Mouse (Mus musculus) heart, embryonic 13.5 days (tissue): ENCODE results near the gene Slfn3. TPM values are rescaled to one million over a fixed set of nuclear protein-coding genes. Genes with fewer than 3 reads are reported as not detected.
"Not testable (repeated sequence)": the region's sequence is repeated elsewhere in the genome, so short reads cannot be mapped to it uniquely, and the experiment has no call there.

Experiments used
- ATAC-seq: fragments of 200-750 bp; cut with Nextera tagmentation; 2 replicates; pipeline ENCODE4 v1.8.0; 2017; ENCODE audit warnings: moderate TSS enrichment; ENCODE audit not compliant: insufficient number of reproducible peaks, low FRiP score, low TSS enrichment; ENCODE audit errors: extremely low read depth
- H3K27ac ChIP-seq: fragments of 300-500 bp; sonication (generic); replicated peaks from 2 replicates; pipeline ENCODE4 v1.5.1; 2015; ENCODE audit warnings: moderate library complexity, mild to moderate bottlenecking, inconsistent platforms
- H3K27me3 ChIP-seq: fragments of 300-500 bp; sonication (generic); replicated peaks from 2 replicates; pipeline ENCODE4 v1.6.1; 2015; ENCODE audit warnings: mild to moderate bottlenecking, inconsistent platforms
- H3K36me3 ChIP-seq: fragments of 300-500 bp; sonication (generic); 2 replicates; pipeline ENCODE4 v1.6.1; 2015; ENCODE audit warnings: mild to moderate bottlenecking, inconsistent platforms
- H3K4me1 ChIP-seq: fragments of 300-500 bp; sonication (generic); 2 replicates; pipeline ENCODE4 v1.6.1; 2015; ENCODE audit warnings: inconsistent platforms
- H3K4me2 ChIP-seq: fragments of 300-500 bp; sonication (generic); 2 replicates; pipeline ENCODE4 v1.6.1; 2015; ENCODE audit warnings: inconsistent platforms, mild to moderate bottlenecking, moderate library complexity
- H3K4me3 ChIP-seq: fragments of 300-500 bp; sonication (generic); 2 replicates; pipeline ENCODE4 v1.5.1; 2015; ENCODE audit warnings: moderate library complexity, mild to moderate bottlenecking, inconsistent platforms
- H3K9ac ChIP-seq: fragments of 300-500 bp; sonication (generic); 2 replicates; pipeline ENCODE4 v1.6.1; 2015; ENCODE audit warnings: inconsistent platforms, mild to moderate bottlenecking, moderate library complexity
- H3K9me3 ChIP-seq: fragments of 300-500 bp; sonication (generic); 2 replicates; pipeline ENCODE4 v1.6.1; 2016; ENCODE audit warnings: inconsistent platforms
- WGBS: fragments of 180-500 bp; shearing (Covaris S2); methylation state at CpG from one replicate; pipeline ENCODE4 v1.1.7; 2015; ENCODE audit warnings: mixed read lengths; 5-methylcytosine and 5-hydroxymethylcytosine counted together
- polyA plus RNA-seq: library from polyadenylated mRNA; unstranded; fragments of >200 nt; fragmentation: Nextera tagmentation; extraction: Ambion mirVana; gene quantifications from 2 replicates; pipeline ENCODE4 v1.2.1, GENCODE M21; 2015

Slfn3 gene
- polyA plus RNA-seq, 1 experiment from 2014 or later, result 0.98 TPM

- H3K27me3 ChIP-seq, result no peaks in the 10 kb centered on the region
- H3K4me2 ChIP-seq, result no peak overlapping the region
- H3K27ac ChIP-seq, result no peak overlapping the region
- H3K4me1 ChIP-seq, result no peaks in the 10 kb centered on the region
- H3K36me3 ChIP-seq, result no peaks in the 10 kb centered on the region
- no peaks in the 10 kb centered on the region for H3K9me3 ChIP-seq
- H3K9ac ChIP-seq, result no peak overlapping the region
- H3K4me3 ChIP-seq, result no peak overlapping the region
- WGBS, result 77% methylated on average over 9 of the region's 9 CpGs
- ATAC-seq, result no peak
These were observed 34.3 kb downstream of the Slfn3 start for GRCm38 (mm10) chr11:83225371-83225960.

GRCm38 (mm10) chr11:83227926-83228723, 37.0 kb downstream of the Slfn3 start:
- WGBS, result 68% methylated on average over 7 of the region's 7 CpGs
- H3K4me3 ChIP-seq, result no peak overlapping the region
- no peak overlapping the region for H3K9ac ChIP-seq
- no peak overlapping the region for H3K27ac ChIP-seq
- no peaks in the 10 kb centered on the region for H3K36me3 ChIP-seq
- no peaks in the 10 kb centered on the region for H3K9me3 ChIP-seq
- no peaks in the 10 kb centered on the region for H3K27me3 ChIP-seq
- no peaks in the 10 kb centered on the region for H3K4me1 ChIP-seq
- no peak overlapping the region for H3K4me2 ChIP-seq
- no peak for ATAC-seq

DNA sequence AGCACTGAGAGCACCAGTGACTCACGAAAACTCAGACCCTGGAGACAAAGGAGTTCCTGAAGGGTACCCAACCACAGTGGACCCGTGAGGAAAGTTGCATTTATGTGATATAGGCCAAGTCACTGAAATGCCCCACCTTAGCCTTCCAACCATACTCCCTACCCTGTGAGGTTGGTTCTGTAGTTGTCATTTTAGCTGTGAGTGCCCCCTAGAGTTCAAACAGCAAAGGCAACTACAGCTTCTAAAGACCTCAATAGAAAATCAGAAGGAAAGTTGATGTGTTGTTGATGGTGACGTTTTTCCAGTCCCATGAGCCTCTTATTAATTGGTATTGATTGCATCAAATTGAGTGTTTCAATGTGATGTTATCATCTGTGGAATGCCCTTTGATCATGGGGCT, 39.8 kb downstream of the Slfn3 start:
- H3K9me3 ChIP-seq, result no peaks in the 10 kb centered on the region
- ATAC-seq, result no peak
- 56% methylated on average over 3 of the region's 3 CpGs for WGBS

DNA sequence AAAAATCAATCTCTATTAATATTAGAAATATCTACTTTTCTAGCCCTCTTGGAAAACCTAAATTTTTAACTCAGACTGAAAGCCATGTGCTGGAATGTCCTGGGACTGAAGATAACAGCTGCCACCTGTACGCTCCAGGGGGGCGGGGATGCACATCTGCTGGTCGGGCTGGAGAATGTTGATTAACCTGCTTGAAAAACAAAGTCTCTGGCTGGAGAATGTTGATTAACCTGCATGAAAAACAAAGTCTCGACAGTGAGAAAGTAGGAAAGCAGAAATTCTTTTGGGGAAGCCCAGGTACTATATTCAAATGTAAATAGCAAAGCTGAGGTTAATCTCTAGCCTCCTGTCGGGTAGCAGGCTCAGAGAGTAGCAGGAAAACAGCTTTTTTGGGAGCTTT, 42.5 kb downstream of the Slfn3 start:
- H3K4me2 ChIP-seq, H3K27me3 ChIP-seq, H3K4me1 ChIP-seq, ATAC-seq, H3K9ac ChIP-seq, H3K27ac ChIP-seq, H3K36me3 ChIP-seq, H3K4me3 ChIP-seq, H3K9me3 ChIP-seq: not testable (repeated sequence)
- 45% methylated on average over 5 of the region's 5 CpGs for WGBS

More for the DNA sequence above, 39.8 kb downstream of the Slfn3 start:
- Histone ChIP-seq H3K27me3 (no peaks in the 10 kb centered on the region), H3K4me2 (no peak overlapping the region), H3K27ac (no peak overlapping the region), H3K9ac (no peak overlapping the region), H3K4me3 (no peak overlapping the region), H3K36me3 (no peaks in the 10 kb centered on the region), H3K4me1 (no peaks in the 10 kb centered on the region)

DNA sequence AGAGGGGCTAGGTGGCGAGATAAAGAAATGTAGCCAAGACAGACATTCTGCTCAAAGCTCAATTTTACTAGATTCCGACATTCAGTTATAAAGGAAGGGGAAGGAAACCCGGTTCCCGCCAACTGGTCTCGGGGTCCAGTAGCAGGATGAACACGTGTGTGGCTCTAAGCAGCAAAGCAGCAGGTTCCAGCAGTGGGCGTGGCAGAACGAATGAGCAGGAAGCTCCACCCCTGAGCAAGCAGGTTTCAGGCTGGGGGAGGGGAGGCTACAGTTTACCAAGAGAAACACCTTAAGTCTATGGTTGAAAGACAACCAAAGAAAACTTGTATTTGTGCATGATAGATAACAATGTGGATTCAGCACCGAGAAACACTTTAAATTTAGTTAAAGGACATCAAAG, 46.3 kb downstream of the Slfn3 start:
- H3K36me3 ChIP-seq, H3K4me3 ChIP-seq, H3K4me1 ChIP-seq, H3K9ac ChIP-seq, H3K4me2 ChIP-seq, H3K27ac ChIP-seq, H3K27me3 ChIP-seq, H3K9me3 ChIP-seq, ATAC-seq: not testable (repeated sequence)
- 65% methylated on average over 9 of the region's 9 CpGs for WGBS

GRCm38 (mm10) chr11:83238389-83238788, 47.3 kb downstream of the Slfn3 start:
- Histone ChIP-seq H3K27me3 (no peaks in the 10 kb centered on the region), H3K4me1 (no peaks in the 10 kb centered on the region), H3K4me3 (no peak overlapping the region), H3K4me2 (no peak overlapping the region), H3K27ac (no peak overlapping the region), H3K36me3 (no peaks in the 10 kb centered on the region), H3K9me3 (no peaks in the 10 kb centered on the region), H3K9ac (no peak overlapping the region)
- 83% methylated on average over 2 of the region's 2 CpGs for WGBS
- no peak for ATAC-seq

DNA sequence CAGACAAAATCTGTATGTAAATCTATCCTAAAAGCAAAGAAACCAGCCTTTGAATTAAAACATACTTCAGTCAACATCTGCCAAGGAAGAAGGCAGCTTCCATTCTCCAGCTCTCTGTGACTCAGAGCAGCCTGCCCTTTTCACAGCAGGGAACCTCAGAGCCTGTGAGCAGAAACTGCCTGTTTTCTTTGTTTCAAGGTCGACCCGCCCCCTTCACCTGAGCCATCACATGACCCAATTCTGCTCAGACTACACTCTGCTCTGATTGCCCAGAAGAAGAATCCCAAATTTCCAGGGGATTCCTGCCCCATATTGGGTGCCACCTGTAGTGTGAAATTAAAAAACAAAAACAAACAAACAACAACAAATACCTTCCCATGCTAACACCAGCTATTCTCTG, 48.7 kb downstream of the Slfn3 start:
- Histone ChIP-seq H3K27me3 (no peaks in the 10 kb centered on the region), H3K27ac (no peak overlapping the region), H3K9me3 (no peaks in the 10 kb centered on the region), H3K36me3 (no peaks in the 10 kb centered on the region), H3K4me1 (no peaks in the 10 kb centered on the region), H3K9ac (no peak overlapping the region), H3K4me3 (no peak overlapping the region), H3K4me2 (no peak overlapping the region)
- WGBS, result 15% methylated on average over 2 of the region's 2 CpGs
- ATAC-seq, result no peak

DNA sequence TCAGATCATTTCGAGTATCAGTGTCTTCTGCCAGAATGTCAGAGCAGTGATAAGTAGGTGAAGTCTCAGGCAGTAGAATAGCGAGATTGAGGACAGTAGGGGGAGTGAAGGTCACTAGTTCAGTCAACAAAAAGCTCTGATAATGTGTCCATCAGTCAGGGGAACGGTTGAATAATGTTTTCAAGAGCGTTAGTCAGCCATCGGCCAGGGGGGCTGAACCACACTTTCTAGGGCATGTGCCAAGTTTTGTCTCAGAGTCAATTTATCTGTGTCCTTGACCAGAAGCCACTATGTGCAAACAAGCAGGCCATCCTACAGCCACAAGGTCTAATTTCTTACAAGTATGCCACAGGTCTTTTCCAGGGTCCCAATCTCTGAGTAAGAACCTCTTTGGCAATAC, 66.1 kb downstream of the Slfn3 start:
- H3K36me3 ChIP-seq, H3K27me3 ChIP-seq, H3K4me3 ChIP-seq, H3K4me1 ChIP-seq, H3K4me2 ChIP-seq, ATAC-seq, H3K27ac ChIP-seq, H3K9me3 ChIP-seq, H3K9ac ChIP-seq: not testable (repeated sequence)
- 33% methylated on average over 5 of the region's 5 CpGs for WGBS

DNA sequence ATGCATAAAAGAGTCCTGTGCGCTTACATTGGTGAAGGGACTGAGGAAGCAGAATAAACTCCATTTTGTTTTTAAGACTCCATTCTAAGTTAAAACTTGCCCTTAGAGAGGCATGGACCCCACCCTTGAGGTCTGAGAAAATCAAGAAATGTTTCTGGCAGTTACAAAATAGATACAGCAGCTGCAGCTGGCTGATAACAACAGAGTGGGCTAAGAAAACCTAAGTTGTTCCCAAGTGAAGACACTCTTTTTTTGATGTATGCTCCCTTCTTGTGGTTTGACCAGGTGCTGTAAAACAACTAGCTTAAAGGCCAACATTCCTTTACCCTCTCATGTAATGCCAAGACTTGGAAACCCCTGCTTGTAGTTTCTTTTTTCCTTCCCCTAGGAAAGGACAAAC, 71.5 kb downstream of the Slfn3 start:
- H3K9me3 ChIP-seq, result no peaks in the 10 kb centered on the region
- H3K4me2 ChIP-seq, result no peak overlapping the region
- WGBS, result 87% methylated on average over 1 of the region's 1 CpGs
- no peak for ATAC-seq
- H3K36me3 ChIP-seq, result no peaks in the 10 kb centered on the region
- H3K9ac ChIP-seq, result no peak overlapping the region
- no peaks in the 10 kb centered on the region for H3K27me3 ChIP-seq
- H3K27ac ChIP-seq, result no peak overlapping the region
- no peak overlapping the region for H3K4me3 ChIP-seq
- no peaks in the 10 kb centered on the region for H3K4me1 ChIP-seq

DNA sequence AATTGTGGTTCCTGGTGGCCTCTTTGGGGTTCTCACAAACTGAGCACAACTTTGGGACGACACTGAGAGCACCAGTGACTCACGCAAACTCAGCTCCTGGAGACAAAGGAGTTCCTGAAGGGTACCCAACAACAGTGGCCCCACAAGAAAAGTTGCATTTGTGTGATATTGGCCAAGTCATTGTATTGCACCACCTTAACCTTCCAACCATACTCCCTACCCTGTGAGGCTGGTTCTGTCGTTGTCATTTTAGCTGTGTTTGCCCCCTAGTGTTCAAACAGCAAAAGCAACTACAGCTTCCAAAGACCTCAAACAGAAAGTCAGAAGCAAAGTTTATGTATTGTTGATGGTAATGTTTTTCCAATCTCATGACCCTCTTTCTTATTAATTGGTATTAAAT, 72.0 kb downstream of the Slfn3 start:
- Histone ChIP-seq H3K4me1 (no peaks in the 10 kb centered on the region), H3K36me3 (no peaks in the 10 kb centered on the region), H3K4me2 (no peak overlapping the region), H3K9me3 (no peaks in the 10 kb centered on the region), H3K27ac (no peak overlapping the region), H3K27me3 (no peaks in the 10 kb centered on the region), H3K4me3 (no peak overlapping the region), H3K9ac (no peak overlapping the region)
- WGBS, result 53% methylated on average over 3 of the region's 3 CpGs
- no peak for ATAC-seq
